Mouse (Mus musculus) midbrain, postnatal 0 days (tissue): ENCODE data around the gene Pold2. TPM values are rescaled to one million over a fixed set of nuclear protein-coding genes. Genes with fewer than 3 reads are reported as not detected.
A peak's percentile ranks its signal among the peaks of the same experiment; 100 is the strongest.
"Not testable (repeated sequence)": the region's sequence is repeated elsewhere in the genome, so short reads cannot be mapped to it uniquely, and the experiment has no call there.

Experiments used
- ATAC-seq: fragments of 200-750 bp; cut with Nextera tagmentation; 2 replicates; pipeline ENCODE4 v1.8.0; 2017; ENCODE audit warnings: moderate number of reproducible peaks, mild to moderate bottlenecking, moderate TSS enrichment, moderate library complexity; ENCODE audit not compliant: low FRiP score
- DNase-seq: peaks from one replicate; pipeline ENCODE4 v3.0.0-alpha.2; 2015; ENCODE audit warnings: low spot score
- H3K27ac ChIP-seq: fragments of 300-500 bp; sonication (generic); 2 replicates; pipeline ENCODE4 v1.5.1; 2014; ENCODE audit warnings: low read depth, mild to moderate bottlenecking, low read length, mixed read lengths
- H3K27me3 ChIP-seq: fragments of 300-500 bp; sonication (generic); 2 replicates; pipeline ENCODE4 v1.6.1; 2014; ENCODE audit warnings: low read length, control low read depth, mixed read lengths; ENCODE audit not compliant: insufficient read depth
- H3K36me3 ChIP-seq: fragments of 300-500 bp; sonication (generic); 2 replicates; pipeline ENCODE4 v1.6.1; 2014; ENCODE audit warnings: low read length, control low read depth, mixed read lengths; ENCODE audit not compliant: insufficient read depth
- H3K4me1 ChIP-seq: fragments of 300-500 bp; sonication (generic); 2 replicates; pipeline ENCODE4 v1.6.1; 2014; ENCODE audit warnings: mild to moderate bottlenecking, control low read depth, antibody characterized with exemption, low read length, mixed read lengths; ENCODE audit not compliant: insufficient read depth
- H3K4me2 ChIP-seq: fragments of 300-500 bp; sonication (generic); 2 replicates; pipeline ENCODE4 v1.6.1; 2014; ENCODE audit warnings: low read depth, mild to moderate bottlenecking, low read length, mixed read lengths; ENCODE audit not compliant: poor library complexity, severe bottlenecking
- H3K4me3 ChIP-seq: fragments of 300-500 bp; sonication (generic); 2 replicates; pipeline ENCODE4 v1.5.1; 2014; ENCODE audit warnings: low read depth, mild to moderate bottlenecking, low read length, moderate library complexity
- H3K9ac ChIP-seq: fragments of 300-500 bp; sonication (generic); replicated peaks from 2 replicates; pipeline ENCODE4 v1.6.1; 2014; ENCODE audit warnings: mild to moderate bottlenecking, low read length, moderate library complexity, mixed read lengths; ENCODE audit not compliant: poor library complexity, severe bottlenecking
- H3K9me3 ChIP-seq: fragments of 300-500 bp; sonication (generic); 2 replicates; pipeline ENCODE4 v1.6.1; 2016; ENCODE audit warnings: low read length, control low read depth
- CTCF ChIP-seq: IDR thresholded peaks from 2 replicates; pipeline ENCODE4 v1.5.1; 2016; ENCODE audit warnings: antibody characterized with exemption, mild to moderate bottlenecking
- WGBS: fragments of 180-500 bp; shearing (Covaris S2); extraction: QIAGEN DNeasy Blood & Tissue Kit; methylation state at CpG from one replicate; pipeline ENCODE4 v1.1.7; 2014; 5-methylcytosine and 5-hydroxymethylcytosine counted together
- polyA plus RNA-seq: library from polyadenylated mRNA; unstranded; fragments of >200 nt; fragmentation: Nextera tagmentation; extraction: Ambion mirVana; gene quantifications from 2 replicates; pipeline ENCODE4 v1.2.1, GENCODE M21; 2015
- total RNA-seq: library from RNA; depleted of rRNA; stranded (reverse); fragments of >200 nt; gene quantifications from 2 replicates; pipeline ENCODE4 v1.2.3, GENCODE M21; 2014

Gene Pold2
- total and polyA plus RNA-seq, 2 experiments from 2014 or later, result 30.3 to 41.1 TPM

DNA sequence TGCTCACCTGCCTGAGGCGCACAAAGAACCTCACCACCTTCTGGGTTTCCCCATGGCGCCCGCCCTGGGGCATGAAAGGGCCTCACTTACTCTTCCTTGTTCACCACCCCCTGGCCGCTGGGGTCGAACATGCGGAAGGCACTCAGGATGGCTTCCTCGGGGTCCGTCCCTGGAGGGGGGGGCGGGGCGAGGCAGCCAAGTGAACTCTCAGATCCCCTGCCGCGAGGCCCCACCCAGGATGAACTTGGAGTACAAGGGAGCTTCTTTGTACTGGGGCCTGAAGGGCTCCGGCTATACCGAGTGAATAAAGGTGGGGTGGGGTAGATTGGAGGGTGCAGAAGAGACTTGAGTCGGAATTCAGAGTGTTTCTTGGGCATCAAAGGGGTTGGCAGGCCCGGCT is 19.1 kb upstream of the Pold2 start:
- Histone ChIP-seq H3K4me3 (no peak overlapping the region), H3K4me2 (no peak overlapping the region), H3K27me3 (peaks cover 6% of the 10 kb centered on the region; the same call in 1 of the 2 replicates), H3K9me3 (no peaks in the 10 kb centered on the region), H3K9ac (no peak overlapping the region), H3K36me3 (no peaks in the 10 kb centered on the region), H3K4me1 (peaks cover 14% of the 10 kb centered on the region), H3K27ac (no peak overlapping the region)
- ATAC-seq, result no peak
- no peak for DNase-seq
- WGBS, result 16% methylated on average over 16 of the region's 16 CpGs
- no peak for TF ChIP-seq CTCF

DNA sequence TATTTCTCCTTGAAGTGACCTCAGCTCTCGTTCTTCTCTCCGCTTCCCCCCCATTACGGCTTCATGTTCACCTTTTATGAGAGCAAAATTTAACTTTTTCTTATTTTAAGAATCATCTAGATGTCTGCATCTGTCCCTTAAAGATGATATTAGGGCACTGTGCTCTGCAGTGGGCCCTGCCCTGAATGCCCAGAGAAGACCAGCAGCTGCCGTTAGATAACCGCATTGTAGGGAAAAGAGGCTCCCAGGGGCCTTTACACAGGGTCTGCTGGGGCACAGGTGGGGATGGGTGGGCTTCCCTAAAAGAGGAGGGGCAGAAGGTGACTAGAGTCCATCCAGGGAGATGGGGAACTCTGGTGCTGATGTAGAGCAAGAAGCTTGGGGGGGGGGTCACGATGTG is 15.7 kb upstream of the Pold2 start:
- Histone ChIP-seq H3K9me3 (no peaks in the 10 kb centered on the region), H3K27ac (no peak overlapping the region), H3K36me3 (no peaks in the 10 kb centered on the region), H3K9ac (no peak overlapping the region), H3K4me3 (no peak overlapping the region), H3K27me3 (peaks cover 6% of the 10 kb centered on the region; the same call in 1 of the 2 replicates), H3K4me1 (0 out of 2 replicates have a peak, but pooled peaks cover 2% of the 10 kb centered on the region), H3K4me2 (no peak overlapping the region)
- no peak for TF ChIP-seq CTCF
- WGBS, result 77% methylated on average over 6 of the region's 6 CpGs
- DNase-seq, result no peak
- ATAC-seq, result no peak

DNA sequence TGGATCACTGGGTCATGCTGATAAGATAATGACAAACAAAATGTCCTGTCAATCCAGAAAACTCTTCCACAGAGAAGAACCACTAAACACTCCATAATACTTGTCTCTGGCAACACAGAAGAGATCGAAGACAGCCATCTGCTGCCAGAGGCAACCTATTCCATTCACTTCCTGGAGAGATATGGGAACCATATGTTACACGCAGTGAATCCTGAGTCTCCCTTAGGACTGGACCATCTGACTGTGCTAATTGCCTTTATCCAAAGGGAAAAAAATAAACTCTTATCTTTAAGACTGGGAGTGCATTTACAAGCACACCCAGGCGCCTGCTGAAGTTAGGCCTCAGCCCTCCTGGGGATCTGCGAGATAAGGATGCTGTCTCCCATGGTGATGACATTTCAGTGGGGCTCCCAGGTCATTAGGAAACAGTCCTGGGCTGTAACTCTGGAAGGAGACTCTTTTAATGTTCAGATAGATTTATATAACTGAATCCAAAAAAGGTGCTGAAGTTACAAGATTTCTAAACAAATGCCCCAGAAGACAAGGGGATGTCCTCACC is 14.8 kb upstream of the Pold2 start:
- DNase-seq (peak; percentile 23), ATAC-seq (no peak)
- no peaks in the 10 kb centered on the region for H3K9me3 ChIP-seq
- 0 out of 2 replicates have a peak overlapping the region, but pooled peaks have one; percentile 13 for H3K9ac ChIP-seq
- TF ChIP-seq CTCF, result no peak
- 0 out of 2 replicates have a peak, but pooled peaks cover 2% of the 10 kb centered on the region for H3K4me1 ChIP-seq
- WGBS, result 55% methylated on average over 4 of the region's 4 CpGs
- H3K27me3 ChIP-seq, result peaks cover 6% of the 10 kb centered on the region; the same call in 1 of the 2 replicates
- H3K27ac ChIP-seq, result no peak overlapping the region
- H3K4me3 ChIP-seq, result no peak overlapping the region
- no peaks in the 10 kb centered on the region for H3K36me3 ChIP-seq
- no peak overlapping the region for H3K4me2 ChIP-seq

DNA sequence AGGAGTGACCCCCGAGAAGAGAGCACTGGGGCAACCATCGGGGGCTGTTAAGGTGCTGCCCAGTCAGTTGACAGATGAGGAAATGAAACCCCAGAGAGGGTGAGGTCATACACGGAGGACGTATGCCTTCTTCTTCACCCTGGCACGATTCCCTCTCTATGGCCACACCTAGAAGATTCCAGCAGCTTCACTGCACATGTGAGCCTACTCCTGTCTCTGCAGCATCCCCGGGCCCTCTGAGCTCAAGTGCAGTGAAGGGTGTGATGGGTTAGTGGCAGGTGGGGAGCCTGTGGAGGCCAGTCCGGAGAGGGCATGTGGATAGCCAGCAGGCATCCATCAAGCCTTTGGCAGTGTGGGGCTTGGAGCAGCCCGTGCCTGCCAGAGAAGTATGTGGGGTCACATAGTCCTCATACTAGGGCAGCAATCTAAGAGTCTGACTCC is 14.1 kb upstream of the Pold2 start:
- Histone ChIP-seq H3K27me3 (peaks cover 2% of the 10 kb centered on the region; the same call in 1 of the 2 replicates), H3K36me3 (no peaks in the 10 kb centered on the region), H3K27ac (no peak overlapping the region), H3K4me1 (no peaks in the 10 kb centered on the region), H3K9me3 (no peaks in the 10 kb centered on the region), H3K9ac (no peak overlapping the region), H3K4me2 (no peak overlapping the region), H3K4me3 (no peak overlapping the region)
- WGBS, result 72% methylated on average over 8 of the region's 8 CpGs
- no peak for TF ChIP-seq CTCF
- DNase-seq (peak; percentile 33), ATAC-seq (no peak)

DNA sequence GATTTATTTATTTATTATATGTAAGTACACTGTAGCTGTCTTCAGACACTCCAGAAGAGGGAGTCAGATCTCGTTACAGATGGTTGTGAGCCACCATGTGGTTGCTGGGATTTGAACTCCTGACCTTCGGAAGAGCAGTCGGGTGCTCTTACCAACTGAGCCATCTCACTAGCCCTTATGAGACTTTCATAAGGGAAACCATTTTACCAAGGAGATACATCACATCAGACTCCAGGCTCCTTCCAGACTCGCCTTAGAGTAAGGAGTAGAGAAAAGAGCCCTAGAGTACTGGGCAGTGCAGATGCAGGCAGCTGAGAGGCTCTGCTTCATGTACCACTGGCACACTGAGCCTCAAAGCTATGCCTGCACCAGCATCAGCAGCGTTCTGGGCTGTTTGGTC is 10.5 kb upstream of the Pold2 start:
- not testable (repeated sequence) for H3K9me3 ChIP-seq, H3K4me1 ChIP-seq, H3K27ac ChIP-seq, H3K9ac ChIP-seq, ATAC-seq, H3K4me3 ChIP-seq, H3K27me3 ChIP-seq, H3K4me2 ChIP-seq, H3K36me3 ChIP-seq, DNase-seq
- WGBS, result 82% methylated on average over 5 of the region's 5 CpGs

DNA sequence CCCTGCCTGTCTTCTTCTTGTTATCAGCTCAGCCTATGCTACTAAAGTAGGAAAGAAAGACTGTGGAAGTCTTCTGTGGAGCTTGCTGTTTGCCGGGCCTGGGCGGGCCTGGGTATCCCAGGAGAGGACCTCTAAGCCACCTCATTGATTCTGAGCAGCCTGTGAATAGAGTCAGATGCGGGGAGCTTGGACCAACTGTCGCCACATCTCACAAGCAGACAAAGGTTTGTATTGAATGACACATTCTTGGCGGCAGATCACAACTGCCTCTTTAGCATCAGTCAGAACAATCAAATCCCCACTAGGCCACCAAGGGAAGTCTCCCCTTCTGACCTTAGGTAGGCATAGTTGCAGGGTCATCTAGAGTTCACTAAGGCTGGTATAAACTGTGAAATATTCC is 9.2 kb upstream of the Pold2 start:
- H3K9me3 ChIP-seq, result no peaks in the 10 kb centered on the region
- no peak for ATAC-seq
- no peaks in the 10 kb centered on the region for H3K27me3 ChIP-seq
- no peak for TF ChIP-seq CTCF
- no peak overlapping the region for H3K9ac ChIP-seq
- no peak for DNase-seq
- no peaks in the 10 kb centered on the region for H3K4me1 ChIP-seq
- no peak overlapping the region for H3K4me2 ChIP-seq
- no peaks in the 10 kb centered on the region for H3K36me3 ChIP-seq
- no peak overlapping the region for H3K4me3 ChIP-seq
- H3K27ac ChIP-seq, result no peak overlapping the region
- 24% methylated on average over 5 of the region's 5 CpGs for WGBS
